Mouse (Mus musculus) central nervous system, embryonic 11.5 days (tissue): Measurements from ENCODE around the gene Ednrb. TPM values are rescaled to one million over a fixed set of nuclear protein-coding genes. Genes with fewer than 3 reads are reported as not detected.

Experiments
- polyA plus RNA-seq: library from polyadenylated mRNA; depleted of rRNA; stranded (reverse); fragments of >200 nt; gene quantifications from 2 replicates; pipeline ENCODE4 v1.2.3, GENCODE M21; 2012; rRNA removed

The Ednrb gene
- polyA plus RNA-seq = 35.0 and 38.6 TPM in 2 replicates

DNA sequence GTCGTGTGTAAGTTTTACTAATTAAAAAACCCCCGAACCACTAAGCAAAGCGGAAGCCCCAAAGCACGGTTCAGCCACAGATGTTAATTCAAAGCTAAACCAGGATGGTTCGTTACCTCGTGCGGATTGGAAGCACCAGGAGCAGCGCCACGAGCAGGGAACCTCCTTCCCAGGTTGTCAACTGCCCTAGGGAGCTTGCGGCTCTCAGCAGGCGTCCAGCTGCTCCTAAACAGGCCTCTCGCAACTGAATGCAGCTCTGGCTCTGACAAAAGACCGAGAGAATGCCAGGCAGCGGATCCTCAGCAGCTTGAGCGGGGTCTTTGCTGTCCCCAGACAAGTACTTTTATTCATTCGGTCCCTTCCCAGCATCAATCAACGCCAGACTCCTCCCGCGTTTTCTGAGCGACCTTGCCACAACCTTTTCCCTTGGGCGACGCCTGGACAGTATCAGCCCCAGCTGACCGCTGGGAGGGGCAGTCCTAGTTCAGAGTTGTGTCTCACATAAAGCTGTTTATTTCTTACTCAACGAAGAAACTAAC lies at the start of gene Ednrb:
Ednrb (minus strand) TSS at position 392 of the 539 bp plus-strand sequence.

Other genes with a start within 250 kb of the Ednrb start
- 19.9 and 31.4 TPM in 2 replicates for gene Slain1, start 194.2 kb downstream of the Ednrb start, polyA plus RNA-seq